Mouse (Mus musculus): ENCODE data around the gene Triobp. TPM values are rescaled to one million over a fixed set of nuclear protein-coding genes. Genes with fewer than 3 reads are reported as not detected.

Triobp gene
- polyA plus RNA-seq, 1 experiment from 2014 or later, result 34.8 TPM

DNA sequence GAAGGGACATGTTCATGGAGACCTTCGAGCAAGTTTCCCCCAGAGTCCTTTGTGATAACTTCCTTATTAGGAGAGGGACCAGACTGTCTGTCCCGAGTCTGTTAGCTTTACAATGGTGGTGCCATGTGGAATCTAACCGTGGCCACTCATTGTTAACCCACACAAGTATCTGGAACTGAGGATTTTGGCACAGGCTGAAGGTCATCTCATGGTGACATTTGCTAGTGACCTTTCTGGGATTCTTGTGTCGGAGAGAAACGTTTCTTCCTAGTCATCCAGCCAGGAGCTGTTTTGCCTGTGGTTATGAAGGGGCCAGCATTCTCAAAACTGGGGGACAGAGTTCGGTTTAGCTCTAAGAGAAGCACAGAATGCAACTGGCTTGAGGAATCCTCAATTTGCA, 24.1 kb downstream of the Triobp start:
- H3K36me3 ChIP-seq (ENCODE audit: control insufficient read depth, insufficient read depth, low read length), result peaks cover 4% of the 10 kb centered on the region
- H3K27me3 ChIP-seq (ENCODE audit: control insufficient read depth, insufficient read depth, low read length), result no peaks in the 10 kb centered on the region
- no peaks in the 10 kb centered on the region for H3K9me3 ChIP-seq (ENCODE audit: control insufficient read depth, low read length)
- H3K4me3 ChIP-seq (ENCODE audit: low read depth, low read length), result no peak overlapping the region
- 80% methylated on average over 6 of the region's 6 CpGs for WGBS
- DNase-seq (ENCODE audit: low spot score, missing footprints), result no peak
- no peak overlapping the region for H3K4me2 ChIP-seq
- ATAC-seq (ENCODE audit: low FRiP score), result no peak
- H3K4me1 ChIP-seq (ENCODE audit: control insufficient read depth, insufficient read depth, low read length), result no peaks in the 10 kb centered on the region
- no peak overlapping the region for H3K9ac ChIP-seq (ENCODE audit: low read length)
- no peak overlapping the region for H3K27ac ChIP-seq (ENCODE audit: low read depth, low read length)

GRCm38 (mm10) chr15:78973950-78974349, 26.4 kb downstream of the Triobp start:
- Histone ChIP-seq H3K9ac (ENCODE audit: low read length) (no peak overlapping the region), H3K27me3 (ENCODE audit: control insufficient read depth, insufficient read depth, low read length) (no peaks in the 10 kb centered on the region), H3K4me3 (ENCODE audit: low read depth, low read length) (no peak overlapping the region), H3K4me2 (no peak overlapping the region), H3K4me1 (ENCODE audit: control insufficient read depth, insufficient read depth, low read length) (peaks cover 4% of the 10 kb centered on the region), H3K9me3 (ENCODE audit: control insufficient read depth, low read length) (no peaks in the 10 kb centered on the region), H3K36me3 (ENCODE audit: control insufficient read depth, insufficient read depth, low read length) (no peaks in the 10 kb centered on the region), H3K27ac (ENCODE audit: low read depth, low read length) (no peak overlapping the region)
- 0 out of 2 replicates have a peak, but pooled peaks have one; percentile 22 for ATAC-seq (ENCODE audit: low FRiP score)
- 65% methylated on average over 7 of the region's 7 CpGs for WGBS
- DNase-seq (ENCODE audit: low spot score, missing footprints), result no peak

DNA sequence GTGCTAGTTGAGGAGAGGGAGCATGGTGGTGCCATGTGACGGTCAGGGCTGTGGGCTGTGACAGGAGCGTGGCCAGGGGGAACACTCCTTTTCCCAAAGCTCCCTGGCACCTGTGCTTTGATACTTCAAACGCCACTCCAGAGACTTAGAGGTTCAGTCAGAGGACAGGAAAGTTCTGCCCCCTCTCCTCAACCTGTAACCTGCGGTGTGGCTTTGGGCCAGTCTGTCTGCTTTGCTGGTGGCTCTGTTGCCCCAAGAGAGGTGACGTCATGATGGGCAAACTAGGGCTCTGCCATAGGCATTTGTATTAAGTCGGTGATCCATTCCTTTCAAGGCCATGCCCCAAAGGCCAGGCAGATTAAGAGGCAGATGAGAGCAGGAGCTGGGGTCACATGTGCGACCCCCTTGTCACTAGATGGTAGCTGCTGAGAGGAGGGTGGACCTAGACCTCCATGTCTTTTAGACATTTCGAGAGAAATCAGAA, 30.2 kb downstream of the Triobp start:
- H3K9me3 ChIP-seq (ENCODE audit: control insufficient read depth, low read length), result no peaks in the 10 kb centered on the region
- no peaks in the 10 kb centered on the region for H3K27me3 ChIP-seq (ENCODE audit: control insufficient read depth, insufficient read depth, low read length)
- ATAC-seq (ENCODE audit: low FRiP score), result no peak
- no peak overlapping the region for H3K9ac ChIP-seq (ENCODE audit: low read length)
- 85% methylated on average over 8 of the region's 8 CpGs for WGBS
- H3K36me3 ChIP-seq (ENCODE audit: control insufficient read depth, insufficient read depth, low read length), result no peaks in the 10 kb centered on the region
- no peak overlapping the region for H3K27ac ChIP-seq (ENCODE audit: low read depth, low read length)
- no peak for DNase-seq (ENCODE audit: low spot score, missing footprints)
- H3K4me2 ChIP-seq, result no peak overlapping the region
- no peak overlapping the region for H3K4me3 ChIP-seq (ENCODE audit: low read depth, low read length)
- H3K4me1 ChIP-seq (ENCODE audit: control insufficient read depth, insufficient read depth, low read length), result peaks cover 5% of the 10 kb centered on the region

- H3K4me3 ChIP-seq (ENCODE audit: low read depth, low read length), result no peak overlapping the region
Measured at GRCm38 (mm10) chr15:78978875-78979274, 31.4 kb downstream of the Triobp start.

GRCm38 (mm10) chr15:78980084-78980483, 32.6 kb downstream of the Triobp start:
- DNase-seq (ENCODE audit: low spot score, missing footprints), result no peak
- whole genome bisulfite sequencing, result 88% methylated on average over 4 of the region's 4 CpGs
- no peak overlapping the region for H3K27ac ChIP-seq (ENCODE audit: low read depth, low read length)
- H3K27me3 ChIP-seq (ENCODE audit: control insufficient read depth, insufficient read depth, low read length), result no peaks in the 10 kb centered on the region
- no peak overlapping the region for H3K9ac ChIP-seq (ENCODE audit: low read length)
- peaks cover 18% of the 10 kb centered on the region for H3K4me1 ChIP-seq (ENCODE audit: control insufficient read depth, insufficient read depth, low read length)
- no peak overlapping the region for H3K4me2 ChIP-seq
- H3K4me3 ChIP-seq (ENCODE audit: low read depth, low read length), result no peak overlapping the region
- ATAC-seq (ENCODE audit: low FRiP score), result no peak
- H3K36me3 ChIP-seq (ENCODE audit: control insufficient read depth, insufficient read depth, low read length), result no peaks in the 10 kb centered on the region
- H3K9me3 ChIP-seq (ENCODE audit: control insufficient read depth, low read length), result no peaks in the 10 kb centered on the region

More at GRCm38 (mm10) chr15:78978875-78979274, 31.4 kb downstream of the Triobp start:
- Histone ChIP-seq H3K9me3 (ENCODE audit: control insufficient read depth, low read length) (no peaks in the 10 kb centered on the region), H3K4me2 (no peak overlapping the region), H3K9ac (ENCODE audit: low read length) (peak overlapping the region; percentile 4; the same call in 1 of the 2 replicates), H3K36me3 (ENCODE audit: control insufficient read depth, insufficient read depth, low read length) (no peaks in the 10 kb centered on the region), H3K27me3 (ENCODE audit: control insufficient read depth, insufficient read depth, low read length) (no peaks in the 10 kb centered on the region), H3K4me1 (ENCODE audit: control insufficient read depth, insufficient read depth, low read length) (peaks cover 12% of the 10 kb centered on the region), H3K27ac (ENCODE audit: low read depth, low read length) (no peak overlapping the region)
- WGBS, result 43% methylated on average over 4 of the region's 4 CpGs
- DNase-seq (ENCODE audit: low spot score, missing footprints) (no peak), ATAC-seq (ENCODE audit: low FRiP score) (no peak)

GRCm38 (mm10) chr15:78982658-78983435, 35.3 kb downstream of the Triobp start:
- WGBS, result under 1% methylated on average over 67 of the region's 67 CpGs
- H3K4me1 ChIP-seq (ENCODE audit: control insufficient read depth, insufficient read depth, low read length), result peaks cover 18% of the 10 kb centered on the region
- DNase-seq (ENCODE audit: low spot score, missing footprints) (peak; percentile 97), ATAC-seq (ENCODE audit: low FRiP score) (peak; percentile 91)
- peak overlapping the region; percentile 95 for H3K4me2 ChIP-seq
- no peaks in the 10 kb centered on the region for H3K27me3 ChIP-seq (ENCODE audit: control insufficient read depth, insufficient read depth, low read length)
- peak overlapping the region; percentile 44; the same call in 1 of the 2 replicates for H3K27ac ChIP-seq (ENCODE audit: low read depth, low read length)
- peak overlapping the region; percentile 63 for H3K4me3 ChIP-seq (ENCODE audit: low read depth, low read length)
- no peaks in the 10 kb centered on the region for H3K9me3 ChIP-seq (ENCODE audit: control insufficient read depth, low read length)
- H3K9ac ChIP-seq (ENCODE audit: low read length), result peak overlapping the region; percentile 86
- H3K36me3 ChIP-seq (ENCODE audit: control insufficient read depth, insufficient read depth, low read length), result no peaks in the 10 kb centered on the region

DNA sequence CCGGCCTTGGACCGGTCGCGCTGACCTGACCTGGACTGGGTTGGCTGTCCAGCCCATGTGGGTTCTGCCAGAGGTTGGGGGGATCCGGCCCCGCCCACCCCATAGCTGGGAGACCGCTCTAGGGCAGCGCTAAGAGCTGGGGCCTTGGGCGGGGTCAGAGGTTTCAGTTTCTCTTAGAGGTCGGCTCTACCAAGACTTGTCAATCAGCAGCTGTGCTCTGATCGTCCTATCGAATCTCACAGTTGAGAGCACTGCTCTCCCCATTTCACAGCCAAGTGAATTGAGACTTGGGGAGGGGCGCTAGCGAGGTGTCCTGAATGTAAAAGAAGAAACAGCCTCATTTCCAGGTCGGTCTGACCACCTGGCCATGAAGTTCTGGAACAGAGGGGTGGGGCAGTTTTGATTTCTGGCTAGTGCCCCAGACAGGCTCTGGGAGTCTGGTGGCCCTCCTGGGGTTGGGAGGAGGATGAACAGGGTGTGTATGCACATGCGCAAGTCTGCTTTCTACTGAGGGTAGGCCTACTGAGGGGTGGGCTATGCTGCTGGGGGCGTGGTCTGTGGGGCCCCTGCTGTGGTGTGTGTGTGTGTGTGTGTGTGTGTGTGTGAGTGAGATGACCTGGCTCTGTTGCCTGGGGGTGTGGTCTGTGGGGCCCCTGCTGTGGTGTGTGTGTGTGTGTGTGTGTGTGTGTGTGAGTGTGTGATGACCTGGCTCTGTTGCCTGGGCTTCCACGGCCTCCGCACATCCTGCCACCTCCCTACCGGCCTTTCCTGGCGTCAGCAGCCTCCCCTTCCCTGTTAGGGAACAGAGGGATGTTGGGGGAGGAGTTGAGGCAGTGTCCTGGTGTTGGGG, 36.1 kb downstream of the Triobp start:
- peaks cover 16% of the 10 kb centered on the region for H3K4me1 ChIP-seq (ENCODE audit: control insufficient read depth, insufficient read depth, low read length)

GRCm38 (mm10) chr15:78984286-78984778, 36.8 kb downstream of the Triobp start:
- Histone ChIP-seq H3K9ac (ENCODE audit: low read length) (peak overlapping the region; percentile 86; the same call in 1 of the 2 replicates), H3K36me3 (ENCODE audit: control insufficient read depth, insufficient read depth, low read length) (no peaks in the 10 kb centered on the region), H3K9me3 (ENCODE audit: control insufficient read depth, low read length) (no peaks in the 10 kb centered on the region), H3K4me2 (peak overlapping the region; percentile 95), H3K4me3 (ENCODE audit: low read depth, low read length) (peak overlapping the region; percentile 63; the same call in 1 of the 2 replicates), H3K27ac (ENCODE audit: low read depth, low read length) (no peak overlapping the region), H3K27me3 (ENCODE audit: control insufficient read depth, insufficient read depth, low read length) (no peaks in the 10 kb centered on the region), H3K4me1 (ENCODE audit: control insufficient read depth, insufficient read depth, low read length) (peaks cover 13% of the 10 kb centered on the region)
- 38% methylated on average over 5 of the region's 5 CpGs for WGBS
- ATAC-seq (ENCODE audit: low FRiP score) (no peak), DNase-seq (ENCODE audit: low spot score, missing footprints) (no peak)

More for the DNA sequence above, 36.1 kb downstream of the Triobp start:
- H3K27me3 ChIP-seq (ENCODE audit: control insufficient read depth, insufficient read depth, low read length), result no peaks in the 10 kb centered on the region
- peak overlapping the region; percentile 86 for H3K9ac ChIP-seq (ENCODE audit: low read length)
- peak; percentile 90 for DNase-seq (ENCODE audit: low spot score, missing footprints)
- peak; percentile 59 for ATAC-seq (ENCODE audit: low FRiP score)
- H3K4me2 ChIP-seq, result peak overlapping the region; percentile 95
- peak overlapping the region; percentile 44; the same call in 1 of the 2 replicates for H3K27ac ChIP-seq (ENCODE audit: low read depth, low read length)
- WGBS, result under 1% methylated on average over 21 of the region's 21 CpGs
- no peaks in the 10 kb centered on the region for H3K36me3 ChIP-seq (ENCODE audit: control insufficient read depth, insufficient read depth, low read length)
- H3K9me3 ChIP-seq (ENCODE audit: control insufficient read depth, low read length), result no peaks in the 10 kb centered on the region
- H3K4me3 ChIP-seq (ENCODE audit: low read depth, low read length), result peak overlapping the region; percentile 63

Measured in midbrain, embryonic 11.5 days (tissue).